Mouse (Mus musculus) cerebellum, adult 2 months (tissue): ENCODE results near the gene Trhde.

ENCODE experiments used
- CTCF ChIP-seq: fragments of 200-500 bp; IDR thresholded peaks from 2 replicates; pipeline ENCODE4 v1.5.1; 2011; ENCODE audit warnings: low read depth, mild to moderate bottlenecking, control low read depth, low read length, moderate library complexity, borderline replicate concordance; ENCODE audit not compliant: insufficient read depth
- POLR2A ChIP-seq: fragments of 200-500 bp; IDR thresholded peaks from 2 replicates; pipeline ENCODE4 v1.6.1; 2011; ENCODE audit warnings: low read length, control low read depth, borderline replicate concordance; ENCODE audit not compliant: insufficient read depth

GRCm38 (mm10) chr10:114448116-114448515, 354.0 kb downstream of the Trhde start:
- no peak for TF ChIP-seq POLR2A
- TF ChIP-seq CTCF: no peak
